Mouse (Mus musculus): ENCODE measurements around the gene Tor1aip2. TPM values are rescaled to one million over a fixed set of nuclear protein-coding genes. Genes with fewer than 3 reads are reported as not detected.

Tor1aip2 gene
- 171 and 207 TPM in 2 replicates for total RNA-seq (2014; fragmentation: Nextera tagmentation)
- 102 and 115 TPM in 2 replicates for total RNA-seq (2017)
- 9.6 and 17.5 TPM in 2 replicates for polyA plus RNA-seq (2012)

- Histone ChIP-seq H3K4me1 (ENCODE audit: insufficient read depth, low read depth, low read length) (peaks cover 33% of the 10 kb centered on the region), H3K36me3 (replicated peaks) (peaks cover 37% of the 10 kb centered on the region), H3K27me3 (ENCODE audit: insufficient read depth, low read length) (no peaks in the 10 kb centered on the region), H3K4me3 (ENCODE audit: low read depth, low read length) (peak within 1 kb of the TSS; percentile 94), H3K9me3 (replicated peaks) (no peaks in the 10 kb centered on the region)
- no peak for TF ChIP-seq TAL1 (conservative IDR thresholded peaks at IDR 0.05; ENCODE audit: low read depth, low read length)
- TF ChIP-seq CTCF (IDR thresholded peaks at IDR 0.05; ENCODE audit: low read depth, low read length) = no peak
- TF ChIP-seq GATA1 (IDR thresholded peaks at IDR 0.05; ENCODE audit: borderline replicate concordance, low read length) = no peak
- TF ChIP-seq GATA2 (IDR thresholded peaks at IDR 0.05; ENCODE audit: borderline replicate concordance, low read depth, low read length) = no peak
- TF ChIP-seq POLR2AphosphoS5 (IDR thresholded peaks at IDR 0.05; ENCODE audit: insufficient replicate concordance, low read depth, low read length) = no peak
- ATAC-seq (ENCODE audit: extremely low read depth, insufficient number of reproducible peaks, low FRiP score, poor library complexity, severe bottlenecking) (peak; percentile 38; the same call in 1 of the 2 replicates), DNase-seq (ENCODE audit: low spot score) (peak; percentile 85)
Observed at GRCm38 (mm10) chr1:156035269-156035929, at the start of gene Tor1aip2. Gene Tor1aip2, plus strand, starts transcription at chr1:156035403.

- H3K4me1 ChIP-seq (ENCODE audit: insufficient read depth, low read depth, low read length) = peaks cover 3% of the 10 kb centered on the region
- peaks cover 8% of the 10 kb centered on the region; the same call in 1 of the 2 replicates for H3K27me3 ChIP-seq (ENCODE audit: insufficient read depth, low read length)
- ATAC-seq (ENCODE audit: extremely low read depth, insufficient number of reproducible peaks, low FRiP score, poor library complexity, severe bottlenecking) = no peak
- no peaks in the 10 kb centered on the region for H3K36me3 ChIP-seq (replicated peaks)
- no peaks in the 10 kb centered on the region for H3K9me3 ChIP-seq (replicated peaks)
- no peak for DNase-seq (ENCODE audit: low spot score)
- H3K4me3 ChIP-seq (ENCODE audit: low read depth, low read length) = no peak overlapping the region
- no peak for TF ChIP-seq GATA2 (IDR thresholded peaks at IDR 0.05; ENCODE audit: borderline replicate concordance, low read depth, low read length)
- TF ChIP-seq CTCF (IDR thresholded peaks at IDR 0.05; ENCODE audit: low read depth, low read length) = no peak
- no peak for TF ChIP-seq TAL1 (conservative IDR thresholded peaks at IDR 0.05; ENCODE audit: low read depth, low read length)
- no peak for TF ChIP-seq POLR2AphosphoS5 (IDR thresholded peaks at IDR 0.05; ENCODE audit: insufficient replicate concordance, low read depth, low read length)
- TF ChIP-seq GATA1 (IDR thresholded peaks at IDR 0.05; ENCODE audit: borderline replicate concordance, low read length) = no peak
Observed at GRCm38 (mm10) chr1:155987625-155988024, 47.6 kb upstream of the Tor1aip2 start.

GRCm38 (mm10) chr1:155989387-155989786, 45.8 kb upstream of the Tor1aip2 start:
- H3K9me3 ChIP-seq (replicated peaks) = no peaks in the 10 kb centered on the region
- no peaks in the 10 kb centered on the region for H3K36me3 ChIP-seq (replicated peaks)
- TF ChIP-seq GATA2 (IDR thresholded peaks at IDR 0.05; ENCODE audit: borderline replicate concordance, low read depth, low read length) (no peak), CTCF (IDR thresholded peaks at IDR 0.05; ENCODE audit: low read depth, low read length) (no peak), TAL1 (conservative IDR thresholded peaks at IDR 0.05; ENCODE audit: low read depth, low read length) (no peak), POLR2AphosphoS5 (IDR thresholded peaks at IDR 0.05; ENCODE audit: insufficient replicate concordance, low read depth, low read length) (no peak), GATA1 (IDR thresholded peaks at IDR 0.05; ENCODE audit: borderline replicate concordance, low read length) (no peak)
- no peaks in the 10 kb centered on the region; the same call in 1 of the 2 replicates for H3K4me1 ChIP-seq (ENCODE audit: insufficient read depth, low read depth, low read length)
- no peak for DNase-seq (ENCODE audit: low spot score)
- H3K27me3 ChIP-seq (ENCODE audit: insufficient read depth, low read length) = peaks cover 11% of the 10 kb centered on the region; the same call in 1 of the 2 replicates
- ATAC-seq (ENCODE audit: extremely low read depth, insufficient number of reproducible peaks, low FRiP score, poor library complexity, severe bottlenecking) = no peak
- H3K4me3 ChIP-seq (ENCODE audit: low read depth, low read length) = no peak overlapping the region

- peaks cover 1% of the 10 kb centered on the region; the same call in 1 of the 2 replicates for H3K4me1 ChIP-seq (ENCODE audit: insufficient read depth, low read depth, low read length)
- no peak for TF ChIP-seq POLR2AphosphoS5 (IDR thresholded peaks at IDR 0.05; ENCODE audit: insufficient replicate concordance, low read depth, low read length)
- TF ChIP-seq CTCF (IDR thresholded peaks at IDR 0.05; ENCODE audit: low read depth, low read length) = no peak
- TF ChIP-seq GATA1 (IDR thresholded peaks at IDR 0.05; ENCODE audit: borderline replicate concordance, low read length) = no peak
- TF ChIP-seq TAL1 (conservative IDR thresholded peaks at IDR 0.05; ENCODE audit: low read depth, low read length) = no peak
- no peak for TF ChIP-seq GATA2 (IDR thresholded peaks at IDR 0.05; ENCODE audit: borderline replicate concordance, low read depth, low read length)
- no peaks in the 10 kb centered on the region for H3K36me3 ChIP-seq (replicated peaks)
- H3K9me3 ChIP-seq (replicated peaks) = no peaks in the 10 kb centered on the region
- no peak for DNase-seq (ENCODE audit: low spot score)
- H3K4me3 ChIP-seq (ENCODE audit: low read depth, low read length) = no peak overlapping the region
- no peak for ATAC-seq (ENCODE audit: extremely low read depth, insufficient number of reproducible peaks, low FRiP score, poor library complexity, severe bottlenecking)
- H3K27me3 ChIP-seq (ENCODE audit: insufficient read depth, low read length) = peaks cover 9% of the 10 kb centered on the region; the same call in 1 of the 2 replicates
Observed at GRCm38 (mm10) chr1:155990391-155990790, 44.8 kb upstream of the Tor1aip2 start.

- TF ChIP-seq GATA2 (IDR thresholded peaks at IDR 0.05; ENCODE audit: borderline replicate concordance, low read depth, low read length) (no peak), TAL1 (conservative IDR thresholded peaks at IDR 0.05; ENCODE audit: low read depth, low read length) (no peak), GATA1 (IDR thresholded peaks at IDR 0.05; ENCODE audit: borderline replicate concordance, low read length) (no peak), CTCF (IDR thresholded peaks at IDR 0.05; ENCODE audit: low read depth, low read length) (no peak), POLR2AphosphoS5 (IDR thresholded peaks at IDR 0.05; ENCODE audit: insufficient replicate concordance, low read depth, low read length) (no peak)
- H3K9me3 ChIP-seq (replicated peaks) = no peaks in the 10 kb centered on the region
- ATAC-seq (ENCODE audit: extremely low read depth, insufficient number of reproducible peaks, low FRiP score, poor library complexity, severe bottlenecking) (no peak), DNase-seq (ENCODE audit: low spot score) (no peak)
- H3K4me1 ChIP-seq (ENCODE audit: insufficient read depth, low read depth, low read length) = peaks cover 3% of the 10 kb centered on the region; the same call in 1 of the 2 replicates
- no peaks in the 10 kb centered on the region for H3K36me3 ChIP-seq (replicated peaks)
- H3K4me3 ChIP-seq (ENCODE audit: low read depth, low read length) = no peak overlapping the region
- peaks cover 14% of the 10 kb centered on the region for H3K27me3 ChIP-seq (ENCODE audit: insufficient read depth, low read length)
Observed at GRCm38 (mm10) chr1:155994524-155994923, 40.7 kb upstream of the Tor1aip2 start.

GRCm38 (mm10) chr1:155995612-155996011, 39.6 kb upstream of the Tor1aip2 start:
- DNase-seq (ENCODE audit: low spot score) = no peak
- H3K36me3 ChIP-seq (replicated peaks) = no peaks in the 10 kb centered on the region
- peaks cover 12% of the 10 kb centered on the region for H3K27me3 ChIP-seq (ENCODE audit: insufficient read depth, low read length)
- no peaks in the 10 kb centered on the region for H3K9me3 ChIP-seq (replicated peaks)
- H3K4me1 ChIP-seq (ENCODE audit: insufficient read depth, low read depth, low read length) = peaks cover 3% of the 10 kb centered on the region; the same call in 1 of the 2 replicates
- H3K4me3 ChIP-seq (ENCODE audit: low read depth, low read length) = no peak overlapping the region
- ATAC-seq (ENCODE audit: extremely low read depth, insufficient number of reproducible peaks, low FRiP score, poor library complexity, severe bottlenecking) = no peak
- TF ChIP-seq GATA2 (IDR thresholded peaks at IDR 0.05; ENCODE audit: borderline replicate concordance, low read depth, low read length) (no peak), TAL1 (conservative IDR thresholded peaks at IDR 0.05; ENCODE audit: low read depth, low read length) (no peak), POLR2AphosphoS5 (IDR thresholded peaks at IDR 0.05; ENCODE audit: insufficient replicate concordance, low read depth, low read length) (no peak), GATA1 (IDR thresholded peaks at IDR 0.05; ENCODE audit: borderline replicate concordance, low read length) (no peak), CTCF (IDR thresholded peaks at IDR 0.05; ENCODE audit: low read depth, low read length) (no peak)
